Mouse (Mus musculus) thymus, adult 2 months (tissue): ENCODE measurements around the gene Cldn9. TPM values are rescaled to one million over a fixed set of nuclear protein-coding genes. Genes with fewer than 3 reads are reported as not detected.

Experiments used
- DNase-seq: peaks from one replicate; pipeline ENCODE4 v3.0.0; 2021
- H3K27ac ChIP-seq: fragments of 200-500 bp; 2 replicates; pipeline ENCODE4 v1.5.1; 2012; ENCODE audit warnings: low read length, control low read depth; ENCODE audit not compliant: control insufficient read depth, insufficient read depth
- H3K27me3 ChIP-seq: fragments of 200-500 bp; 2 replicates; pipeline ENCODE4 v1.6.1; 2012; ENCODE audit warnings: mild to moderate bottlenecking, low read length, moderate library complexity, mixed read lengths; ENCODE audit not compliant: control insufficient read depth, insufficient read depth
- H3K36me3 ChIP-seq: fragments of 200-500 bp; 2 replicates; pipeline ENCODE4 v1.6.1; 2012; ENCODE audit warnings: mild to moderate bottlenecking, low read length, moderate library complexity; ENCODE audit not compliant: control insufficient read depth, insufficient read depth
- H3K4me1 ChIP-seq: fragments of 200-500 bp; replicated peaks from 2 replicates; pipeline ENCODE4 v1.6.1; 2012; ENCODE audit warnings: low read length; ENCODE audit not compliant: control insufficient read depth, insufficient read depth
- H3K4me3 ChIP-seq: fragments of 200-500 bp; 2 replicates; pipeline ENCODE4 v1.5.1; 2012; ENCODE audit warnings: mild to moderate bottlenecking, low read length, control low read depth, moderate library complexity; ENCODE audit not compliant: control insufficient read depth, insufficient read depth
- CTCF ChIP-seq: fragments of 200-500 bp; IDR thresholded peaks from 2 replicates; pipeline ENCODE4 v1.5.1; 2012; ENCODE audit warnings: mild to moderate bottlenecking, control low read depth, low read length, moderate library complexity, borderline replicate concordance; ENCODE audit not compliant: control insufficient read depth, poor library complexity, insufficient read depth; ENCODE audit errors: extremely low read depth
- POLR2A ChIP-seq: fragments of 200-500 bp; IDR thresholded peaks from 2 replicates; pipeline ENCODE4 v1.6.1; 2012; ENCODE audit warnings: mild to moderate bottlenecking, low read length, control low read depth, moderate library complexity; ENCODE audit not compliant: control insufficient read depth, poor library complexity, insufficient read depth; ENCODE audit errors: extremely low read depth
- WGBS: fragments of 180-500 bp; shearing (Covaris S2); methylation state at CpG from one replicate; pipeline ENCODE4 v1.1.7; 2018; 5-methylcytosine and 5-hydroxymethylcytosine counted together
- polyA plus RNA-seq: library from polyadenylated mRNA; depleted of rRNA; stranded (reverse); fragments of >200 nt; gene quantifications from 2 replicates; pipeline ENCODE4 v1.2.3, GENCODE M21; 2012

The Cldn9 gene
- polyA plus RNA-seq, 1 experiment = 1.9 TPM

DNA sequence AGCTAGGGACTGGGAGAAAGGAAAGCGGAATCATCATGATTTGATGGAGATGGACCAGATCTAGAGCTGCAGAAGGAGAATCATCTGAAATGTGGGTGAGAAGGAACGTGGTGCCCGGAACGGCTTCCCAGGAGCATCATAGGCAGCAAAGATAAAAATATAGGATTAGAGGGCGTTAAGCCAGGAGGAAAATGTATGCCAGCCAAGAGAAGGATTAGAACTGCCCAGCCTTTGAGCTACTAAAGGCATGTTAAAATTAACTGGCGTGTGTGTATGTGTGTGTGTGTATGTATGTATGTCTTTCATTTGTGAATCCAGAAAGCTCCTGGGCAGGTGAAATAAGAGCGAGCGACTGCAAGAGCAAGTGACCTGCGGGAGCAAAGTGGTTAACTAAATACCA lies 19.5 kb upstream of the Cldn9 start:
- H3K4me3 ChIP-seq = no peak overlapping the region
- no peak overlapping the region for H3K27ac ChIP-seq
- TF ChIP-seq CTCF (no peak), POLR2A (no peak)
- no peak for DNase-seq
- no peaks in the 10 kb centered on the region for H3K36me3 ChIP-seq
- peaks cover 10% of the 10 kb centered on the region; the same call in 1 of the 2 replicates for H3K4me1 ChIP-seq
- peaks cover 13% of the 10 kb centered on the region; the same call in 1 of the 2 replicates for H3K27me3 ChIP-seq
- 94% methylated on average over 9 of the region's 9 CpGs for WGBS

DNA sequence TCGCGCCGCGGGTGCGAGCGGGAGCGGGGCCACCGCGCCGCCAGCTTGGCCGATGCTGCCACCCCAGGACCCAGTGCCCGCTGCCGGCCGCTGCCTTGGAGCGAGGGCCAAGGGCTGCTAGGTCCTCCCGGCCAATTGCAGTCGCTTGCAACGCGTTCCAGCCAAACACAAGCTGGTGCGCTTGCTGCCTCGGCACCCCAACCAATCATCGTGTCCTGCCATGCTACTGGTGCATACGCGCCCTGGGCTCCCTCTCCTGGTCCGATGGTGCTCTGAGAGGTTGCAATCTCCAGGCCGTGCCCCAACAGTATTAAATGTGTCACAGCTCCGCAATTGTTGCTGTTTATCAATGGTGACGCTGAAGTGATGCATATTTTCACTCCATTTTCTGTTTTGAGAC lies 16.3 kb upstream of the Cldn9 start:
- Histone ChIP-seq H3K27me3 (peaks cover 13% of the 10 kb centered on the region; the same call in 1 of the 2 replicates), H3K27ac (no peak overlapping the region), H3K4me3 (peak overlapping the region; percentile 29), H3K36me3 (no peaks in the 10 kb centered on the region), H3K4me1 (peaks cover 10% of the 10 kb centered on the region; the same call in 1 of the 2 replicates)
- DNase-seq = peak; percentile 81
- TF ChIP-seq POLR2A = no peak
- TF ChIP-seq CTCF = no peak
- under 1% methylated on average over 28 of the region's 28 CpGs for WGBS

DNA sequence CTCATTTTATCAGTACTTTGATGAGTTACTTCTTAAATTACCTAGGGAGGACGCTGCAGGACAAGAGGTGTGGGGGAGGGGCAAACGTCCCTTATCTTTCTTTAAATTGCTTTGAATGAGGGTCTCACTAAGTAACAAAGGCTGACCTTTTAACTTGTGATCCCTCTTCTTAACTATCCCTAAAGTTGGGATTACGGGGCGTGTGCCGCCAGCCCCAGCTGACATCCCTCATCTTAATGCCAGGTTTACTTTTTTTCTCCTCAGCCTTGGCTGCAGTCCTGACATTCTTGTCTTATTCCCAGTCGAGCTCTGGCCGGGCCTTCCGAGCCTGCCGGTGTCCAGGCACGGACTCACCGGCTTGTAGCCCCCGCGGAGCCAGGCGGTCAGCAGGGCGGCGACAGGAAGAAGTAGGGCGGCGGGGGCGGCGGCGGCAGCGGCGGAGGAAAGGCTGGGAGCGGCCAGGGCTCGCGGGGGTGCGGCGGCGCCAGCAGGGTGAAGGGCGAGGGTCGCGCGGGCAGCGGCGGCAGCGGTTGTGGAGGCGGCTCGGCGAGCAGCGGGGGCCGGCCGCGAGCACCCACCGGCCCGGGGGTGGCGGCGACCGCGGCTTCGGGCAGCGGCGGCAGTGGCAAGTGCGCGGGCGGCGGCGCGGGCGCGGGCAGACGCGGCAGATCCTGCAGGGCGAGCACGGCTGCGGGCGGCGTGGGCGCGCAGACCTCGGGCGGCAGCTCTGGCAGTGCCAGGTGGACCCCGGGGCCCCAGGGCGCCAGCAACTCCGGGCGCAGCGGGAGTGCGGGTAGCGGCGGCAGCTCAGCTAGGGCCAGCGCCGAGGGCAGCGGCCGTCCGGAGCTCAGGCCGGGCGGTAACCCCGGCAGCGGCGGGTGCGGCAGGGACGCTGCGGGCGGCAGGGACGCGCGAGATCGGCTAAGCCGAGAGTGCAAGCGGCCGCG lies 15.6 kb upstream of the Cldn9 start:
- Histone ChIP-seq H3K27ac (no peak overlapping the region), H3K36me3 (no peaks in the 10 kb centered on the region), H3K4me1 (peaks cover 10% of the 10 kb centered on the region; the same call in 1 of the 2 replicates), H3K27me3 (peaks cover 13% of the 10 kb centered on the region; the same call in 1 of the 2 replicates), H3K4me3 (peak overlapping the region; percentile 29)
- DNase-seq = peak; percentile 17
- TF ChIP-seq POLR2A = no peak
- no peak for TF ChIP-seq CTCF
- 6% methylated on average over 90 of the region's 101 CpGs for WGBS

DNA sequence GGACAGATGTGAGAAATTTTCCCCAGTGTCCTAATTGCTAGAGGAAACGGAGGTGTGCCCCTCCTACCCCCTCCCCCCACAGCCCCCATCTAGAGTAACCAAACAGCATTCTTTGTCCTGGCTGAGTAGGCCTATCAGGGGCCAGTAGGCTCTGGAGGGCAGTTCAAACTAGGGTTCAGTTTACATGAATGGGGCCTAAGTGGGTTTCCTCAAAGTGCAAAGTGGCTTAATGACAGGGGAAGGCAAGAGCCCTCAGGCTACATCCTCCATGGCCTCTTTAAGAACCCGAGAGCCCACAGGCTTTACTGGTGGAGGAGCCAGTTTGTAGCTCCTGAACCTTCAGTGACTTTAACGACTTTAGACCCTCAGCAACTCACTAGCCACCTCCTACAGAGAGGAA lies 12.0 kb upstream of the Cldn9 start:
- Histone ChIP-seq H3K27ac (no peak overlapping the region), H3K36me3 (no peaks in the 10 kb centered on the region), H3K4me1 (peaks cover 10% of the 10 kb centered on the region; the same call in 1 of the 2 replicates), H3K27me3 (peaks cover 13% of the 10 kb centered on the region; the same call in 1 of the 2 replicates), H3K4me3 (no peak overlapping the region)
- WGBS = 74% methylated on average over 3 of the region's 3 CpGs
- no peak for TF ChIP-seq CTCF
- no peak for TF ChIP-seq POLR2A
- DNase-seq = no peak

DNA sequence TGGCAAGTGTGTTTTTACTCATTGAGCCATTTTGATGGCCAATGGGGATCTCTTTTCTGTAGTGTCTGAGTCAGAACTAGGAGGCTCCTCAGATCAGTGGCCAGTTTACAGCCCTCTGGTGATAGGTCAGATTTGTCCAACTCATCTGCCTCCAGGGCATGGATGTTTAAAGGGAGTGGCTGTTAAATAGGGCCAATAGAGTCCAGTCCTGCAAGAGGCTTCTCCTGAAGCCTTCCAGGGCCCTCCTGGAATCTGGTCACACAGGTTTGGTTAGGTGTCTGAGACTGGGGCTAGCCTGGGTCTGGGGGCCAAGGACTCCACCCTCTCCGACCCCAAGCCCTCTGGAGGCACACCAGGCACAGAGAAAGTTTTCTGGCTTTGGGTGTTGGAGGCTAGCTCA lies 10.7 kb upstream of the Cldn9 start:
- Histone ChIP-seq H3K4me3 (no peak overlapping the region), H3K27ac (no peak overlapping the region), H3K27me3 (peaks cover 4% of the 10 kb centered on the region; the same call in 1 of the 2 replicates), H3K4me1 (peaks cover 4% of the 10 kb centered on the region; the same call in 1 of the 2 replicates), H3K36me3 (no peaks in the 10 kb centered on the region)
- 96% methylated on average over 1 of the region's 1 CpGs for WGBS
- TF ChIP-seq POLR2A (no peak), CTCF (no peak)
- DNase-seq = no peak

DNA sequence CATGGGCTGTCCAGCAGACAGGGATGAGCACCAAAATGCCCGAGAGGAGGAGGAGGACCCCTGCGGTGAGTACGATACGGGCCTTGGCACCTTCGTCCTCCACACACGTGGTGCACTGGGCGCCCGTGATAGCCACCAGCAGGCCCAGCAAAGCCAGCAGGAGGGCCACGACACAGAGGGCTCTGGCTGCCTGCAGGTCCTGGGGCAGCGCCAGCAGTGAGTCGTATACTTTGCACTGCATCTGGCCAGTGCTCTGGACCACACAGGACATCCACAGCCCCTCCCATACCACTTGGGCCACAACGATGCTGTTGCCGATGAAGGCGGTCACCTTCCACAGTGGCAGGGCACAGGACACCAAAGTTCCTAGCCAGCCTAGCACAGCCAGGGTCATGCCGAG lies 600 bp downstream of the Cldn9 start:
- no peaks in the 10 kb centered on the region for H3K36me3 ChIP-seq
- no peak overlapping the region for H3K27ac ChIP-seq
- DNase-seq = no peak
- no peak overlapping the region for H3K4me3 ChIP-seq
- H3K27me3 ChIP-seq = peaks cover 7% of the 10 kb centered on the region; the same call in 1 of the 2 replicates
- no peak for TF ChIP-seq CTCF
- no peak for TF ChIP-seq POLR2A
- 75% methylated on average over 15 of the region's 15 CpGs for WGBS
- peaks cover 3% of the 10 kb centered on the region for H3K4me1 ChIP-seq
